Mouse (Mus musculus) hindbrain, embryonic 12.5 days (tissue): Measurements from ENCODE around the gene Sbp. TPM values are rescaled to one million over a fixed set of nuclear protein-coding genes. Genes with fewer than 3 reads are reported as not detected.

Source experiments
- ATAC-seq: fragments of 200-750 bp; cut with Nextera tagmentation; 2 replicates; pipeline ENCODE4 v1.8.0; 2017; ENCODE audit warnings: moderate TSS enrichment; ENCODE audit not compliant: low FRiP score
- H3K27ac ChIP-seq: fragments of 300-500 bp; sonication (generic); 2 replicates; pipeline ENCODE4 v1.5.1; 2016; ENCODE audit warnings: mild to moderate bottlenecking
- H3K27me3 ChIP-seq: fragments of 300-500 bp; sonication (generic); 2 replicates; pipeline ENCODE4 v1.6.1; 2016; ENCODE audit warnings: mild to moderate bottlenecking
- H3K36me3 ChIP-seq: fragments of 300-500 bp; sonication (generic); 2 replicates; pipeline ENCODE4 v1.6.1; 2016; ENCODE audit warnings: mild to moderate bottlenecking
- H3K4me1 ChIP-seq: fragments of 300-500 bp; sonication (generic); 2 replicates; pipeline ENCODE4 v1.6.1; 2016
- H3K4me2 ChIP-seq: fragments of 300-500 bp; sonication (generic); replicated peaks from 2 replicates; pipeline ENCODE4 v1.6.1; 2016; ENCODE audit warnings: mild to moderate bottlenecking
- H3K4me3 ChIP-seq: fragments of 300-500 bp; sonication (generic); 2 replicates; pipeline ENCODE4 v1.5.1; 2016; ENCODE audit warnings: mild to moderate bottlenecking
- H3K9ac ChIP-seq: fragments of 300-500 bp; sonication (generic); 2 replicates; pipeline ENCODE4 v1.6.1; 2016; ENCODE audit warnings: mild to moderate bottlenecking, moderate library complexity
- H3K9me3 ChIP-seq: fragments of 300-500 bp; sonication (generic); replicated peaks from 2 replicates; pipeline ENCODE4 v1.6.1; 2016; ENCODE audit warnings: mild to moderate bottlenecking
- WGBS: fragments of 180-500 bp; shearing (Covaris S2); methylation state at CpG from one replicate; pipeline ENCODE4 v1.1.7; 2016; 5-methylcytosine and 5-hydroxymethylcytosine counted together
- polyA plus RNA-seq: library from polyadenylated mRNA; unstranded; fragments of >200 nt; fragmentation: Nextera tagmentation; extraction: Ambion mirVana; gene quantifications from 2 replicates; pipeline ENCODE4 v1.2.1, GENCODE M21; 2016

Sbp gene
- polyA plus RNA-seq, 1 experiment from 2014 or later = not detected

- Histone ChIP-seq H3K27me3 (no peaks in the 10 kb centered on the region), H3K27ac (no peak overlapping the region), H3K9me3 (no peaks in the 10 kb centered on the region), H3K36me3 (no peaks in the 10 kb centered on the region), H3K4me3 (no peak overlapping the region), H3K4me1 (no peaks in the 10 kb centered on the region), H3K9ac (no peak overlapping the region), H3K4me2 (no peak overlapping the region)
- no peak for ATAC-seq
- 89% methylated on average over 10 of the region's 10 CpGs for WGBS
Measured at GRCm38 (mm10) chr17:23966658-23967401, 25.4 kb downstream of the Sbp start.

GRCm38 (mm10) chr17:23968780-23969179, 27.3 kb downstream of the Sbp start:
- no peak for ATAC-seq
- H3K27me3 ChIP-seq = no peaks in the 10 kb centered on the region
- no peak overlapping the region for H3K27ac ChIP-seq
- H3K4me2 ChIP-seq = no peak overlapping the region
- H3K4me1 ChIP-seq = no peaks in the 10 kb centered on the region
- no peak overlapping the region for H3K4me3 ChIP-seq
- no peaks in the 10 kb centered on the region for H3K36me3 ChIP-seq
- no peak overlapping the region for H3K9ac ChIP-seq
- H3K9me3 ChIP-seq = no peaks in the 10 kb centered on the region
- WGBS = 50% methylated on average over 2 of the region's 2 CpGs

GRCm38 (mm10) chr17:23969231-23969630, 27.8 kb downstream of the Sbp start:
- Histone ChIP-seq H3K9me3 (no peaks in the 10 kb centered on the region), H3K4me2 (no peak overlapping the region), H3K4me1 (no peaks in the 10 kb centered on the region), H3K36me3 (no peaks in the 10 kb centered on the region), H3K9ac (no peak overlapping the region), H3K27me3 (no peaks in the 10 kb centered on the region), H3K4me3 (no peak overlapping the region), H3K27ac (no peak overlapping the region)
- no peak for ATAC-seq
- 0% methylated on average over 1 of the region's 1 CpGs for WGBS

- Histone ChIP-seq H3K36me3 (no peaks in the 10 kb centered on the region), H3K4me1 (no peaks in the 10 kb centered on the region), H3K4me3 (no peak overlapping the region), H3K27me3 (no peaks in the 10 kb centered on the region), H3K9me3 (no peaks in the 10 kb centered on the region), H3K27ac (no peak overlapping the region), H3K9ac (no peak overlapping the region), H3K4me2 (no peak overlapping the region)
- ATAC-seq = no peak
- 86% methylated on average over 9 of the region's 9 CpGs for WGBS
Measured at GRCm38 (mm10) chr17:23971315-23971714, 29.8 kb downstream of the Sbp start.

GRCm38 (mm10) chr17:23976665-23977064, 35.2 kb downstream of the Sbp start:
- H3K4me2 ChIP-seq = no peak overlapping the region
- H3K27me3 ChIP-seq = no peaks in the 10 kb centered on the region
- no peaks in the 10 kb centered on the region for H3K4me1 ChIP-seq
- H3K9ac ChIP-seq = no peak overlapping the region
- H3K4me3 ChIP-seq = no peak overlapping the region
- no peak overlapping the region for H3K27ac ChIP-seq
- H3K9me3 ChIP-seq = no peaks in the 10 kb centered on the region
- ATAC-seq = no peak
- no peaks in the 10 kb centered on the region for H3K36me3 ChIP-seq
- WGBS = 86% methylated on average over 4 of the region's 4 CpGs

- WGBS = 74% methylated on average over 3 of the region's 3 CpGs
- H3K27me3 ChIP-seq = no peaks in the 10 kb centered on the region
- H3K4me2 ChIP-seq = no peak overlapping the region
- no peaks in the 10 kb centered on the region for H3K4me1 ChIP-seq
- no peak for ATAC-seq
- H3K9ac ChIP-seq = no peak overlapping the region
- H3K4me3 ChIP-seq = no peak overlapping the region
- no peaks in the 10 kb centered on the region for H3K9me3 ChIP-seq
- no peaks in the 10 kb centered on the region for H3K36me3 ChIP-seq
- H3K27ac ChIP-seq = no peak overlapping the region
Measured at GRCm38 (mm10) chr17:23979471-23979870, 38.0 kb downstream of the Sbp start.

- ATAC-seq = no peak
- H3K9me3 ChIP-seq = no peaks in the 10 kb centered on the region
- H3K36me3 ChIP-seq = no peaks in the 10 kb centered on the region
- H3K4me1 ChIP-seq = no peaks in the 10 kb centered on the region
- WGBS = 75% methylated on average over 10 of the region's 10 CpGs
- H3K4me2 ChIP-seq = no peak within 1 kb of the TSS
- no peaks in the 10 kb centered on the region for H3K27me3 ChIP-seq
- H3K9ac ChIP-seq = no peak within 1 kb of the TSS
- H3K27ac ChIP-seq = no peak within 1 kb of the TSS
- H3K4me3 ChIP-seq = no peak within 1 kb of the TSS
Measured at GRCm38 (mm10) chr17:23980297-23980909, 38.9 kb downstream of the Sbp start, which contains the start of gene Prss30. Prss30 (minus strand) TSS chr17:23980566.

- H3K27me3 ChIP-seq = no peaks in the 10 kb centered on the region
Measured at GRCm38 (mm10) chr17:23982912-23983311, 41.4 kb downstream of the Sbp start.

GRCm38 (mm10) chr17:23984989-23985388, 43.5 kb downstream of the Sbp start:
- H3K4me3 ChIP-seq = no peak overlapping the region
- H3K36me3 ChIP-seq = no peaks in the 10 kb centered on the region
- 97% methylated on average over 1 of the region's 1 CpGs for WGBS

More at GRCm38 (mm10) chr17:23982912-23983311, 41.4 kb downstream of the Sbp start:
- Histone ChIP-seq H3K4me1 (no peaks in the 10 kb centered on the region), H3K4me2 (no peak overlapping the region), H3K36me3 (no peaks in the 10 kb centered on the region), H3K4me3 (no peak overlapping the region), H3K9ac (no peak overlapping the region), H3K9me3 (no peaks in the 10 kb centered on the region), H3K27ac (no peak overlapping the region)
- 57% methylated on average over 4 of the region's 4 CpGs for WGBS
- ATAC-seq = no peak

GRCm38 (mm10) chr17:23989802-23990201, 48.3 kb downstream of the Sbp start:
- H3K36me3 ChIP-seq = no peaks in the 10 kb centered on the region
- WGBS = 54% methylated on average over 2 of the region's 2 CpGs
- no peak for ATAC-seq
- no peaks in the 10 kb centered on the region for H3K27me3 ChIP-seq
- no peak overlapping the region for H3K27ac ChIP-seq
- no peaks in the 10 kb centered on the region for H3K9me3 ChIP-seq
- no peak overlapping the region for H3K4me2 ChIP-seq
- H3K4me1 ChIP-seq = 0 out of 2 replicates have a peak, but pooled peaks cover 5% of the 10 kb centered on the region
- no peak overlapping the region for H3K9ac ChIP-seq
- no peak overlapping the region for H3K4me3 ChIP-seq

More at GRCm38 (mm10) chr17:23984989-23985388, 43.5 kb downstream of the Sbp start:
- H3K9ac ChIP-seq = no peak overlapping the region
- no peak for ATAC-seq
- H3K4me2 ChIP-seq = no peak overlapping the region
- H3K27ac ChIP-seq = no peak overlapping the region
- no peaks in the 10 kb centered on the region for H3K27me3 ChIP-seq
- no peaks in the 10 kb centered on the region for H3K4me1 ChIP-seq
- H3K9me3 ChIP-seq = no peaks in the 10 kb centered on the region

- Histone ChIP-seq H3K9ac (no peak overlapping the region), H3K36me3 (no peaks in the 10 kb centered on the region), H3K27ac (no peak overlapping the region), H3K4me2 (peak overlapping the region; percentile 59), H3K9me3 (no peaks in the 10 kb centered on the region), H3K27me3 (0 out of 2 replicates have a peak, but pooled peaks cover 4% of the 10 kb centered on the region), H3K4me1 (0 out of 2 replicates have a peak, but pooled peaks cover 5% of the 10 kb centered on the region), H3K4me3 (peak overlapping the region; percentile 27; the same call in 1 of the 2 replicates)
- peak; percentile 65 for ATAC-seq
- 74% methylated on average over 9 of the region's 9 CpGs for WGBS
Measured at GRCm38 (mm10) chr17:23992789-23993553, 51.5 kb downstream of the Sbp start.
